Mouse (Mus musculus) E14TG2a.4 (cell line): Measurements from ENCODE around the gene Mrpl24.

Source experiments
- H3K27me3 ChIP-seq: 2 replicates; pipeline ENCODE4 v1.6.1; 2014; ENCODE audit warnings: low read length, control low read depth; ENCODE audit not compliant: insufficient read depth
- H3K36me3 ChIP-seq: 2 replicates; pipeline ENCODE4 v1.6.1; 2014; ENCODE audit warnings: low read length, control low read depth; ENCODE audit not compliant: insufficient read depth
- H3K4me1 ChIP-seq: replicated peaks from 2 replicates; pipeline ENCODE4 v1.6.1; 2014; ENCODE audit warnings: low read depth, low read length, control low read depth
- H3K4me3 ChIP-seq: replicated peaks from 2 replicates; pipeline ENCODE4 v1.5.1; 2014; ENCODE audit warnings: mild to moderate bottlenecking, low read length
- H3K9me3 ChIP-seq: 2 replicates; pipeline ENCODE4 v1.6.1; 2014; ENCODE audit warnings: low read length, control low read depth
- CTCF ChIP-seq: conservative IDR thresholded peaks from 2 replicates; pipeline ENCODE4 v1.5.1; 2014; ENCODE audit warnings: low read length
- NANOG ChIP-seq: IDR thresholded peaks from 2 replicates; pipeline ENCODE4 v1.6.1; 2014; ENCODE audit warnings: borderline replicate concordance, low read length, mixed read lengths
- POU5F1 ChIP-seq: IDR thresholded peaks from 2 replicates; pipeline ENCODE4 v1.6.1; 2014; ENCODE audit warnings: low read length, borderline replicate concordance

Mrpl24 gene

GRCm38 (mm10) chr3:87918551-87918950 lies 755 bp upstream of the Mrpl24 start:
- Histone ChIP-seq H3K27me3 (no peaks in the 10 kb centered on the region), H3K4me3 (peak overlapping the region; percentile 92; the same call in 1 of the 2 replicates), H3K36me3 (peaks cover 81% of the 10 kb centered on the region), H3K9me3 (no peaks in the 10 kb centered on the region), H3K4me1 (peaks cover 72% of the 10 kb centered on the region)
- TF ChIP-seq NANOG (no peak), POU5F1 (no peak), CTCF (no peak)

GRCm38 (mm10) chr3:87920270-87920943 lies 1.1 kb downstream of the Mrpl24 start:
- Histone ChIP-seq H3K27me3 (no peaks in the 10 kb centered on the region), H3K4me1 (peaks cover 72% of the 10 kb centered on the region), H3K36me3 (peaks cover 81% of the 10 kb centered on the region), H3K4me3 (peak overlapping the region; percentile 92), H3K9me3 (no peaks in the 10 kb centered on the region)
- TF ChIP-seq NANOG (no peak), CTCF (no peak), POU5F1 (no peak)

GRCm38 (mm10) chr3:87924996-87925395 lies 5.7 kb downstream of the Mrpl24 start:
- Histone ChIP-seq H3K4me3 (no peak overlapping the region), H3K4me1 (peaks cover 48% of the 10 kb centered on the region), H3K9me3 (peaks cover 8% of the 10 kb centered on the region), H3K36me3 (peaks cover 80% of the 10 kb centered on the region), H3K27me3 (no peaks in the 10 kb centered on the region)
- TF ChIP-seq NANOG, result no peak
- TF ChIP-seq CTCF, result no peak
- TF ChIP-seq POU5F1, result no peak

GRCm38 (mm10) chr3:87927452-87927851 lies 8.1 kb downstream of the Mrpl24 start:
- TF ChIP-seq NANOG (no peak), POU5F1 (no peak), CTCF (no peak)
- H3K27me3 ChIP-seq, result no peaks in the 10 kb centered on the region
- H3K4me3 ChIP-seq, result no peak overlapping the region
- H3K4me1 ChIP-seq, result peaks cover 48% of the 10 kb centered on the region
- H3K36me3 ChIP-seq, result peaks cover 76% of the 10 kb centered on the region
- peaks cover 8% of the 10 kb centered on the region for H3K9me3 ChIP-seq

GRCm38 (mm10) chr3:87929341-87930077 lies 10.2 kb downstream of the Mrpl24 start:
- no peak for TF ChIP-seq CTCF
- no peak for TF ChIP-seq NANOG
- no peak for TF ChIP-seq POU5F1
- peaks cover 8% of the 10 kb centered on the region for H3K9me3 ChIP-seq
- no peaks in the 10 kb centered on the region for H3K27me3 ChIP-seq
- peak overlapping the region; percentile 94 for H3K4me3 ChIP-seq
- peaks cover 58% of the 10 kb centered on the region for H3K4me1 ChIP-seq
- H3K36me3 ChIP-seq, result peaks cover 75% of the 10 kb centered on the region

GRCm38 (mm10) chr3:87930078-87930795 lies 10.9 kb downstream of the Mrpl24 start, which contains the start of the genes Isg20l2 and Rrnad1:
Gene Isg20l2 (plus strand): TSS chr3:87930314.
Gene Rrnad1 (minus strand): TSS chr3:87930717.
- Histone ChIP-seq H3K36me3 (peaks cover 75% of the 10 kb centered on the region), H3K4me3 (peak within 1 kb of the TSS; percentile 94), H3K9me3 (peaks cover 8% of the 10 kb centered on the region), H3K27me3 (no peaks in the 10 kb centered on the region), H3K4me1 (peaks cover 57% of the 10 kb centered on the region)
- TF ChIP-seq CTCF (peak; percentile 42), POU5F1 (no peak), NANOG (no peak)

GRCm38 (mm10) chr3:87934026-87934425 lies 14.7 kb downstream of the Mrpl24 start:
- peaks cover 5% of the 10 kb centered on the region for H3K9me3 ChIP-seq
- no peak for TF ChIP-seq POU5F1
- no peak for TF ChIP-seq NANOG
- TF ChIP-seq CTCF, result no peak
- H3K4me3 ChIP-seq, result no peak overlapping the region
- no peaks in the 10 kb centered on the region for H3K27me3 ChIP-seq
- H3K4me1 ChIP-seq, result peaks cover 69% of the 10 kb centered on the region
- H3K36me3 ChIP-seq, result peaks cover 79% of the 10 kb centered on the region

GRCm38 (mm10) chr3:87934501-87934900 lies 15.2 kb downstream of the Mrpl24 start:
- Histone ChIP-seq H3K9me3 (peaks cover under 1% of the 10 kb centered on the region), H3K4me3 (no peak overlapping the region), H3K36me3 (peaks cover 84% of the 10 kb centered on the region), H3K4me1 (peaks cover 65% of the 10 kb centered on the region), H3K27me3 (no peaks in the 10 kb centered on the region)
- TF ChIP-seq POU5F1, result no peak
- no peak for TF ChIP-seq NANOG
- TF ChIP-seq CTCF, result no peak

- no peaks in the 10 kb centered on the region for H3K9me3 ChIP-seq
- H3K4me1 ChIP-seq, result peaks cover 64% of the 10 kb centered on the region
- no peak overlapping the region for H3K4me3 ChIP-seq
- no peaks in the 10 kb centered on the region for H3K27me3 ChIP-seq
- peaks cover 90% of the 10 kb centered on the region for H3K36me3 ChIP-seq
- TF ChIP-seq POU5F1 (no peak), NANOG (no peak), CTCF (no peak)
Observed at GRCm38 (mm10) chr3:87935201-87935600, 15.9 kb downstream of the Mrpl24 start.
